Comparison of ENCODE assay signal across 14 mouse cellular contexts in genomic region chr8:121396151-121396550, GRCm38 (mm10).
DNase-seq lines count a peak whose midpoint lies in the region; ATAC-seq and TF ChIP-seq lines count a peak whose summit lies in the region.
"Had no signal": no experiment of that assay in that cellular context is flagged by ENCODE, and none has a peak within 500 bp of the region (broad histone marks: within the 10 kb centered on the region; RNA-seq: fewer than 3 reads in every experiment).

No protein-coding gene starts in this region.

- peak overlapping the region; percentile 69 for H3K27ac ChIP-seq in forebrain, embryonic 10.5 days
- no peak overlapping the region for H3K27ac ChIP-seq in forebrain, embryonic 15.5 days (replicated peaks)
- peak overlapping the region; percentile 49 for H3K27ac ChIP-seq in kidney, adult 2 months (ENCODE audit: insufficient read depth, low read depth, low read length)
- H3K27ac ChIP-seq in embryonic facial prominence, embryonic 13.5 days, result peak overlapping the region; percentile 83
- peak overlapping the region; percentile 74 for H3K27ac ChIP-seq in limb, embryonic 13.5 days
- H3K27ac ChIP-seq: intestine, embryonic 15.5 days; liver, embryonic 12.5 days had no signal

- no peak for TF ChIP-seq CTCF in kidney, adult 2 months (conservative IDR thresholded peaks at IDR 0.05; ENCODE audit: insufficient read depth, insufficient read length, low read depth, low read length)

- H3K9ac ChIP-seq in forebrain, embryonic 15.5 days (replicated peaks), result no peak overlapping the region
- peak overlapping the region; percentile 12; the same call in 1 of the 2 replicates for H3K9ac ChIP-seq in embryonic facial prominence, embryonic 13.5 days
- H3K9ac ChIP-seq in limb, embryonic 13.5 days, result 0 out of 2 replicates have a peak overlapping the region, but pooled peaks have one; percentile 4
- H3K9ac ChIP-seq: intestine, embryonic 15.5 days; liver, embryonic 12.5 days had no signal

- WGBS in forebrain, embryonic 10.5 days, result 7% methylated on average over 11 of the region's 11 CpGs
- WGBS in forebrain, embryonic 15.5 days, result 10% methylated on average over 11 of the region's 11 CpGs
- WGBS in kidney, adult 2 months, result 37% methylated on average over 11 of the region's 11 CpGs
- 16% methylated on average over 11 of the region's 11 CpGs for WGBS in embryonic facial prominence, embryonic 13.5 days
- 20% methylated on average over 11 of the region's 11 CpGs for WGBS in limb, embryonic 13.5 days

- no peak for DNase-seq in forebrain, embryonic 10.5 days (ENCODE audit: extremely low spot score, low spot score)
- peak; percentile 43 for DNase-seq in kidney, adult 2 months
- DNase-seq in kidney, adult 11 months, result no peak
- DNase-seq in ovary, postnatal 14 days (ENCODE audit: low spot score), result no peak
- no peak for DNase-seq in right cerebral cortex, postnatal 14 days
- DNase-seq: adrenal gland, postnatal 14 days; cerebellum, postnatal 36 days; heart, postnatal 14 days; thymus, postnatal 14 days had no signal

- peak overlapping the region; percentile 13; the same call in 1 of the 2 replicates for H3K4me3 ChIP-seq in forebrain, embryonic 10.5 days
- H3K4me3 ChIP-seq in forebrain, embryonic 15.5 days, result no peak overlapping the region
- H3K4me3 ChIP-seq in kidney, adult 2 months (ENCODE audit: insufficient read depth, low read depth, low read length), result no peak overlapping the region
- no peak overlapping the region for H3K4me3 ChIP-seq in embryonic facial prominence, embryonic 13.5 days
- H3K4me3 ChIP-seq in limb, embryonic 13.5 days, result no peak overlapping the region
- H3K4me3 ChIP-seq: intestine, embryonic 15.5 days; liver, embryonic 12.5 days had no signal

- H3K36me3 ChIP-seq in forebrain, embryonic 10.5 days (replicated peaks), result no peaks in the 10 kb centered on the region
- no peaks in the 10 kb centered on the region for H3K36me3 ChIP-seq in forebrain, embryonic 15.5 days
- H3K36me3 ChIP-seq in kidney, adult 2 months (ENCODE audit: control insufficient read depth, insufficient read depth, low read length), result no peaks in the 10 kb centered on the region
- no peaks in the 10 kb centered on the region for H3K36me3 ChIP-seq in embryonic facial prominence, embryonic 13.5 days
- no peaks in the 10 kb centered on the region for H3K36me3 ChIP-seq in limb, embryonic 13.5 days
- H3K36me3 ChIP-seq: intestine, embryonic 15.5 days; liver, embryonic 12.5 days had no signal

- H3K9me3 ChIP-seq in forebrain, embryonic 10.5 days, result no peaks in the 10 kb centered on the region
- no peaks in the 10 kb centered on the region for H3K9me3 ChIP-seq in forebrain, embryonic 15.5 days
- H3K9me3 ChIP-seq in embryonic facial prominence, embryonic 13.5 days, result no peaks in the 10 kb centered on the region
- no peaks in the 10 kb centered on the region for H3K9me3 ChIP-seq in limb, embryonic 13.5 days
- H3K9me3 ChIP-seq: intestine, embryonic 15.5 days; liver, embryonic 12.5 days had no signal

- H3K4me1 ChIP-seq in forebrain, embryonic 10.5 days, result peaks cover 82% of the 10 kb centered on the region
- H3K4me1 ChIP-seq in forebrain, embryonic 15.5 days, result peaks cover 15% of the 10 kb centered on the region
- H3K4me1 ChIP-seq in kidney, adult 2 months (ENCODE audit: control insufficient read depth, insufficient read depth, low read length), result no peaks in the 10 kb centered on the region
- H3K4me1 ChIP-seq in embryonic facial prominence, embryonic 13.5 days, result peaks cover 59% of the 10 kb centered on the region
- H3K4me1 ChIP-seq in limb, embryonic 13.5 days, result peaks cover 70% of the 10 kb centered on the region
- H3K4me1 ChIP-seq: liver, embryonic 12.5 days had no signal

- H3K4me2 ChIP-seq in forebrain, embryonic 15.5 days (replicated peaks), result no peak overlapping the region
- peak overlapping the region; percentile 14; the same call in 1 of the 2 replicates for H3K4me2 ChIP-seq in embryonic facial prominence, embryonic 13.5 days
- peak overlapping the region; percentile 17; the same call in 1 of the 2 replicates for H3K4me2 ChIP-seq in limb, embryonic 13.5 days (replicated peaks)
- H3K4me2 ChIP-seq: intestine, embryonic 15.5 days; liver, embryonic 12.5 days had no signal

- TF ChIP-seq POLR2A in kidney, adult 2 months (IDR thresholded peaks at IDR 0.05; ENCODE audit: low read depth, low read length), result no peak

- H3K27me3 ChIP-seq in forebrain, embryonic 10.5 days (ENCODE audit: poor library complexity, severe bottlenecking), result peaks cover 96% of the 10 kb centered on the region
- peaks cover 41% of the 10 kb centered on the region for H3K27me3 ChIP-seq in forebrain, embryonic 15.5 days
- H3K27me3 ChIP-seq in kidney, adult 2 months (replicated peaks; ENCODE audit: control insufficient read depth, insufficient read depth, low read length), result no peaks in the 10 kb centered on the region
- peaks cover 75% of the 10 kb centered on the region for H3K27me3 ChIP-seq in embryonic facial prominence, embryonic 13.5 days
- H3K27me3 ChIP-seq in limb, embryonic 13.5 days, result peaks cover 81% of the 10 kb centered on the region

- no peak for ATAC-seq in forebrain, embryonic 15.5 days (replicated peaks)
- ATAC-seq in embryonic facial prominence, embryonic 13.5 days (ENCODE audit: insufficient number of reproducible peaks, insufficient read depth, low FRiP score, low TSS enrichment, low read depth), result 0 out of 2 replicates have a peak, but pooled peaks have one; percentile 27
- ATAC-seq in limb, embryonic 13.5 days (ENCODE audit: low FRiP score, low read depth), result no peak
- ATAC-seq: intestine, embryonic 15.5 days; liver, embryonic 12.5 days had no signal
